Mouse (Mus musculus): Measurements from ENCODE around the gene Synrg.

Gene Synrg

DNA sequence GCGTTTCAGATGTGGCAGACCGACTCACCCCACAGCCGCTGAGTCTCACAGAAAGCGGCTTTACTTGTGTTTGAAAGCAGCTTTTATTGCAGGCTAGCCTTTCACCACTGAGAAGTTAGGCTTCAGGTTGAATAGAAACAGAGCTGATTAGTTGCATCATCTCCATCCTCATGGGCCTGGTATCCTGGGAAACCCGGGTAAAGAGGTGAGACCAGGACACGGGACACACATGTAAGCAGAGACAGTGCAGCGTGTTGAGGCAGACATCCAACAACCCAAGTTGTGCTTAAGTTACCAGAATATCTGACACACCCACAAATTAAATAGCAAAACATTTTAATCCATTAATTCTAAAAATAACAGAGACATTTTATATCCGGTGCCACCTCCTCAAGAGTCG lies 114.4 kb downstream of the Synrg start:
- no peak for DNase-seq

DNA sequence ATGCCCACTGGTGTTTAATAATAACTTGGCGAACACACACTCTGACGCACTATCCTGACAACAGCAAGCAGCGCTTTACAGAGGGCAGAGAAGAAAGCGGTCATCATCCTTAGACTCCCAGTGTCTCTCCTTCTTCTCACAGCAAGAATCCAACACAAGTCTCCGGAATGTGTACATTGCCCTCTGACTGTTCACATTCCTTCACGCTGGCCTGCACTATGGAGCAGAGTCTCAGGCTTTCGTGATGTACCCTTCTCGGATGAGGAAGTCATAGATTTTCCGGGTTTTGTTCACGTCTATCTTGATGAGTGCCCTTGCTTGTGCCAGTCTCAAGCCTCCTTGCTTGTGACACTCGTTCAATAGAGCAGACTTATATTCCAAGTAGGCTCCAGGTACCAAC lies 115.1 kb downstream of the Synrg start:
- DNase-seq = no peak

DNA sequence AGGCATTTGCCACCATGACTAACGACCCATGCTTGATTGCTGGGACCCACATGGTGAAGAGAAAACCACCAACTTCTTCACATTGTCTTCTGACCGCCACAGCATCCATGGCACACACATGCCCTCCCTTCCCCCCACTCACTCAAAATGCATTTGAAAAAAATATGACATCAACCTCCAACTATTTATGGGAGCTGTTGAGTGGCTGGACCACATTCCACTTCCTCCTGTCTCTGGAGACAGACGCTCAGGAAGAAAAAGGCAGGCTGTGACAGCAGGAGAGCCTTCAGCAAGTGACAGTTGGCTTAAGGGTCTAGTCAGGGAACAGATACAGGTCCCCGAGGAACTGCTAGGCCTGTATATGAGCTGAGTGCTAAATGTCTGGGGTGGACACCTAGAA lies 115.7 kb downstream of the Synrg start:
- DNase-seq = peak; percentile 79

DNA sequence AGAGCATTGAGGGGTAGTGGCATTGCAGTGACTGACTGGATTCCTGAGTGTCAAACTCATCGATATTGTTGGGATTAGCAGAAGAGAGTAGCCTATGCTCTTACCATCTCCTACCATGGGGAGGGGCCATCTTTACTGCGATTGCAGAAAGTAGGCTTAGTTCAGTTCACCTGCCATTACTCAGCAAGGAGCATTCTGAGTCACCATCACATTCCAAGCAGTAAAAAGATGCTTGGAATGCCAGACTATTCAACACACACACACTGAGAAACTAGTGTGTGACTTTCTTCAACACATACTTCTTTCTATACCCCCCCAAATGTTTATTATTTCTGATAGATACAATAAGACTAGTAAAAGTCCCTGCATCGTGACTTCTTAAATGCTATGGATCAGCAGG lies 116.1 kb downstream of the Synrg start:
- no peak for DNase-seq

- no peak for DNase-seq
Measured at GRCm38 (mm10) chr11:84081901-84082300, 117.7 kb downstream of the Synrg start.

GRCm38 (mm10) chr11:84090572-84090971 lies 126.3 kb downstream of the Synrg start:
- no peak for DNase-seq
